Mouse (Mus musculus): ENCODE data around the gene Wdfy2.

- TF ChIP-seq CTCF (IDR thresholded peaks at IDR 0.05; ENCODE audit: low read depth, low read length): no peak
- no peak for TF ChIP-seq POLR2A (IDR thresholded peaks at IDR 0.05; ENCODE audit: extremely low read depth, insufficient read depth, low read length)
These were observed 48.2 kb upstream of the Wdfy2 start for GRCm38 (mm10) chr14:62789282-62789681.

All from liver, adult 2 months (tissue).